Mouse (Mus musculus) megakaryocyte-erythroid progenitor cell, adult 5-6 weeks (primary cell): ENCODE data around the gene Olfr263. TPM values are rescaled to one million over a fixed set of nuclear protein-coding genes. Genes with fewer than 3 reads are reported as not detected.

ENCODE experiments used
- ATAC-seq: replicated peaks from 2 replicates; pipeline ENCODE4 v1.8.0; 2016; ENCODE audit warnings: mild to moderate bottlenecking, inconsistent platforms; ENCODE audit not compliant: severe bottlenecking, poor library complexity, low FRiP score, low TSS enrichment
- total RNA-seq, 2 experiments: library from RNA; stranded (forward) in 1 of 2; stranded (reverse) in 1 of 2; fragments of 200-1000, 215-1000 nt in 1 of 2; fragments of >200 nt in 1 of 2; fragmentation: Nextera tagmentation in 1 of 2; gene quantifications; 2 replicates each; pipeline ENCODE4 v1.2.3; 2014 to 2017

The Olfr263 gene
- total RNA-seq, 2 experiments from 2014 or later, result not detected

DNA sequence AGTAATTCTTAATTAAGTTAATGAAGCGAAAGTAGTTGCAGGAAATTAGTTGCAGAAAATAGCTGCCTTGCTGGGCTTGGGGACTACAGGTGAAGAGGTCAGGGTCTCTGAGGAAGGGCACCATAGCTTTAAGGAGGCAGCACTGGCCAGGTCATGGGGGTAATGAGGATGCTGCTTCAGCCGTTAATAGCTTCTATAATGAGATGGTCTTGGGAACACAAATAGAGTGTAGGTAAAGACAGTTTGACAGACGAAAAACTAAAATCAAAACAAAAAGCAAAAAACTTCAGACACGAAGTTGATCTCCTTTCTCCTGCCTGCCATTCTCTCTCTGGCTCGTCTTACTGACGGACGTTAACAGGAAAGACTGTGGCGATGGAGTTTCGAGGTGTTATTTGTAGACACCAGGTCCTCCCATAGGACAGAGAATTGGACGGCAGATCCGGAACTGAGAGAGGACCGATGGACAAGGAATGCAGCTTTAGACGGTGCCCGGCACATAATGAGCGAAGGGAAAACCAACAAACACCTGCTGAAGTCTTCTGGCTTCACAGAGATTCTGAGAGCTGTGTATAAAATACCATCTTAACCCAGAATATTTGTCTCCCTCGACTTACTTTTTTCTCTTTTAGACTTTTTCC, 39.1 kb downstream of the Olfr263 start:
- ATAC-seq, result no peak

DNA sequence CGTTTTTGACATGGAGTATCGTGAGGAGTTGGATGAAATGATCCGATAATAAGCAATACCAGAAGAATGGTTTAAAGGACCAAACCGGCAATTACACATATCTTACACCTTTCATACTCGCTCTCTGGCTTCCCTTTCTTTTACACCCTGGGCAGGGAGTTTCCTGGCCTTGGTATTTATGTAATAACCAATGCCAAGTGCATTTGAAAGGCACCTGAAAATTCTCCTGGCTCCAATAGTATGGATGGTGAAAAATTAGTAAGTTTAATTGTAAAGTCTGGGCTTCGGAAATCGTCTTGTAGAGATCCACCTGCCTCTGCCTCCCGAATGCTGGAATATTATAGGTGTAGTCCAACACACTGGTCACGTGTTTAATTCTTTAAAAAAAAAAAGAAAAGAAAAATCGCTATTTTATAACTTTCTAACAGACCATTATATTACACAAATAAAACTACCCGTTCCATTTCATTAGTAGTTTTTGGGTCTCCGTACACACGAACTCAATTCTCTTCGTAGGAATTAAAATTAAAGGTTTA, 39.8 kb downstream of the Olfr263 start:
- no peak for ATAC-seq

- ATAC-seq, result peak; percentile 38
Measured at GRCm38 (mm10) chr13:21169657-21170430, 40.4 kb downstream of the Olfr263 start.

GRCm38 (mm10) chr13:21170431-21171155, 41.2 kb downstream of the Olfr263 start:
- ATAC-seq, result no peak

DNA sequence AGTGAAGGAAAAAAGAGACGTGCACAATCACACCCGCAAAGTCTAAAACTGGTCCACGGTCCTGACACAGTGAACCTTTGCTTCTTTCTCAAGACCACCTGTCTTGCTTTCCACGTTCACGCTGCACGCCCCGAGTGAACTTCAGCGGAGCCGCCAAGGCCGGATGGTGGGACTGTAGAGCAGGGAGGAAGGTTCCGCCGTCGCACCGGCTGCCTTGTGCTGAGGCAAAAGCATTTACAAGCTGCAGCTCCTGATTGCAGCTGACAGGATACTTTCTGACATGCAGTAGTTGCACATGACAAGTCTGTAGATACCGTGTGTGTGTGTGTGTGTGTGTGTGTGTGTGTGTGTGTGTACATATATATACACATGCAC, 41.7 kb downstream of the Olfr263 start:
- no peak for ATAC-seq

GRCm38 (mm10) chr13:21171600-21172150, 42.2 kb downstream of the Olfr263 start:
- ATAC-seq, result no peak

DNA sequence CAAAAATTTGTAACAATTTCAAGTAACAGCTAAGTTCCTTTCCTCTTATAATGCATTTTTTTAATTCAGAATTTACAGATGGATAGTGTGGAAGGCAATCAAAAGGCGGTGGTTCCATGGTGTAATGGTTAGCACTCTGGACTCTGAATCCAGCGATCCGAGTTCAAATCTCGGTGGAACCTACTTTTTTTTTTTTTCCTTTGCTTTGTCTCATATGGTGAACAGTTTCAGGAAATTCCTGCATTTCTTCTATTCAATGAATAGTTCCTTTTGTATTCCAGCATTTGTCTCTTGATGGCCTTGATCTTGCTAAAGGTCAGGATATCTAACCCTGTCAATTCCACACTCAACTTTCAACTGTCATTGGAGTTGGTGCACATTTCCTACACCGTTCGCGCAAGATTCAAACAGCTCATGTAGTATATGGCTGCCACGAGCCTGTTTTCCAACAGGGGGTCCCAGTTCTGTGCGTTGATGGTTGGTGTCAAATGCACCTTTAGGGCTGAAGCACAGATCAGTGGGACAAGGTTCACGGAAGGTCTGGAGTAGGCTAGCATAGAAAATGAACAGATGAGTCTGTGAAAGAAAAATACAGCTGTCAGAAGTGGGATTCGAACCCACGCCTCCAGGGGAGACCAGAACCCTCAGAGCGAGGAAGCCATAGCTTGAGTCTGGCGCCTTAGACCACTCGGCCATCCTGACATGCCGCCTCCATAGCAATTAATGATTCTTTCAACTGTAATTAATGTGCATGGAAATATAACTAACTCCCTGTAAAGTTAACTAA, 43.0 kb downstream of the Olfr263 start:
- peak; percentile 47 for ATAC-seq

GRCm38 (mm10) chr13:21173072-21173471, 43.6 kb downstream of the Olfr263 start:
- 0 out of 2 replicates have a peak, but pooled peaks have one; percentile 24 for ATAC-seq

GRCm38 (mm10) chr13:21176733-21177132, 47.3 kb downstream of the Olfr263 start:
- ATAC-seq, result no peak

DNA sequence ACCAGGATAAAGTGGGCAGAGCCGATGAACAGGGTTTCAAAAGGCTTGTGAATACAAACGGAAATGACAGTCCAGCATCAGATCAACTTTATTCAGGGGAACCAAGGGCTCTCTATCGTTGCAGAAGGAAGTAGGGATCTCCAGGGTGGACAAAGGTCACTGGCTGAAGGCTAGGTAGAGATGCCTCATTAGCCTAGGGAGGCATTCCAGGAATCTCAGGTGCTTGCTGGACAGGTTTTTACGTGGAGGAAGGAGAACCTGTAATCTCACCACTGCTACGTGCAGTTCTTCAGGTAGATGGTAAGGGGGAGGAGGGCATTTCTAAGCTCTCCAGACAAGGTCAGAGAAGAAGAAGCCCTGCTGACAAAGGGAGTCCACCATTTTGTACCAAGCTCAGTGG, 48.2 kb downstream of the Olfr263 start:
- no peak for ATAC-seq

DNA sequence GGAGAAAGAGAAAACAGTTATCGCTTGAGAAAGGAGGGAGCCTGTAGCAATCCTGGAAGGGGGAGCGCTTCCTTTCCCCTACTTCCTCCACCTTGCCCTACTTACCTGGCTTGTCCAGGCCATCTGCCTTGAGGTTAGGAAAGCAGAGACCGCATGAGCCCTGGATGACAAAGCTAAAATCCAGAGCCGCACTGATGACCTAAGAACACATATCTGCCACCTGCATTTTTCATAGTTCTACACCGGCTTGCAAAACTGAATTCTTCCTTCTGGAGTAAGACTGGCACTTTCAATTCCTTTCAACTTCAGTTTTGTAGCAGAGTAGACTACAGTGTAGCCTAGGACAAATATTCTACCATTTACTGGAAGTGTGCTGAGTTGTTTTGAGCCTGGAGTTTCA, 48.9 kb downstream of the Olfr263 start:
- ATAC-seq, result no peak

DNA sequence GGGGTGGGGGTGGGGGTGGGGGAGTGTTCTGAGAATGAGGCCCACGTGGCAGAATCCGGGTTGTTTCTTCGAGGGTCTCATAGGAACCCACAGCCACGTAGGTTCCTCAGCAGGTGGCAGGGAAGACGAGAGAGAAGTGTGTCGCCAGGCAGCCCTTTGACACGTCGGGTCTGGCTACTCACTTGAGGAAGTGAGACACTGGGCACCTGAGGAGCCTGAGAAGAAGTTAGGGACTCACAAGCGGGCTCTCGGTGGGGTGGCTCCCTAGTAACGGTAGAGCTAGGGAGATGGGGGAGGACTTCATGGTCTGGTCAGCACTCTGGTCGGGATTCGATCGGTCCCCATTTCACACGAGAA, 49.9 kb downstream of the Olfr263 start, which contains the start of gene Trim27:
Gene Trim27 (plus strand): TSS at position 79 of the 357 bp plus-strand sequence.
- ATAC-seq, result peak; percentile 60

GRCm38 (mm10) chr13:21179724-21180550, 50.5 kb downstream of the Olfr263 start:
- ATAC-seq, result peak; percentile 88

DNA sequence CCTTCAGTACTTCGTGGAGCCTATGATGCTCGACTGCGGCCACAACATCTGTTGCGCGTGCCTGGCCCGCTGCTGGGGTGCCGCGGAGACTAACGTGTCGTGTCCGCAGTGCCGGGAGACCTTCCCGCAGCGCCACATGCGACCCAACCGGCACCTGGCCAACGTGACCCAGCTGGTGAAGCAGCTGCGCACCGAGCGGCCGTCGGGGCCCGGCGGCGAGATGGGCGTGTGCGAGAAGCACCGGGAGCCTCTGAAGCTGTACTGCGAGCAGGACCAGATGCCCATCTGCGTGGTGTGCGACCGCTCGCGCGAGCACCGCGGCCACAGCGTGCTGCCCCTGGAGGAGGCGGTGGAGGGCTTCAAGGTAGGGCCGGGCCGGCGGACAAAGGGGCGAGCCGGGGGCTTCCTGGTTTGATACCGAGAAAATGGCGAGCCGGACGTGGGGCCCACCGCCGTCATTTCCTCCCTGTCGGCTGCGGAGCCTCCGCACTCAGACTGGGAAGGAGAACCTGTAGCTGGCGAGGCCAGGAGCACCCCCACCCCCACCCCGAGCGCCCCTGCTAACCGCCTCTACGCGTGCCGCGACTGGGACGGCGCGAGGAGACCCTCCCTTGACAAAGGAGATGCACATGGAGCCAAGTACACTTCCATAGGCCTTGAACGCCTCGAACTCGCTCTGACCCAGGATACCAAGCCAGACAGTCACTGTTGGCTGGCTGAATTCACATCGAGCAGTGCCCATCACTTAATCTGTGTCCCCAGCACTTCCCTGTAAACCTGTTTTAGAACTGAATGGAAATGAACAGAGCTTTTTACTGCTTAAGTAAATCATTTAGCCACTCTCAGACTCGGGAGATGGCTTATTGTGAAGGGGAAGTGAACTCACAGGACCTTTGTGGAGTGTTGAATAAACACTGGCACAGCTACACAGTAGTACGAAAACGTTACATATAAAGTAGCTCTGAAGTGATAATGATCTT, 51.4 kb downstream of the Olfr263 start:
- ATAC-seq, result peak; percentile 35

DNA sequence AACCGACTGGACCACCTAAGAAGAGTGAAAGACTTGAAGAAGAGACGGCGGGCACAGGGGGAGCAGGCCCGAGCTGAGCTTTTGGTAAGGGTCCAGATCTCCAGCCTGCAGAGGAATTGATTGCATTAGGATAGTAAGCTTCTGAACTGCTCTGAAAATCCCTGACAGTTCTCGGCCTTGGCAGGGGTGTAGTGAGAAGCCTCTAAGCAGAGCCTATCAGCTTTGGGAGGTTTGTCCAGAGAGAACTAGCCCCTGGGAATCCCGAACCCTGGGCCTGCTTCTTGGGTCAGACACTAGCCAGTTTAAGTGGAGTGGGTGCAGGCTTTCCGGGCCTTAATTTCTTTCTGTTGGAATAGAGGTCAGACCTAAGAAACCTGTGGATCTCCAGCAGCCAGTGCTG, 52.6 kb downstream of the Olfr263 start:
- no peak for ATAC-seq

- no peak for ATAC-seq
Measured at GRCm38 (mm10) chr13:21183066-21183465, 53.6 kb downstream of the Olfr263 start.

DNA sequence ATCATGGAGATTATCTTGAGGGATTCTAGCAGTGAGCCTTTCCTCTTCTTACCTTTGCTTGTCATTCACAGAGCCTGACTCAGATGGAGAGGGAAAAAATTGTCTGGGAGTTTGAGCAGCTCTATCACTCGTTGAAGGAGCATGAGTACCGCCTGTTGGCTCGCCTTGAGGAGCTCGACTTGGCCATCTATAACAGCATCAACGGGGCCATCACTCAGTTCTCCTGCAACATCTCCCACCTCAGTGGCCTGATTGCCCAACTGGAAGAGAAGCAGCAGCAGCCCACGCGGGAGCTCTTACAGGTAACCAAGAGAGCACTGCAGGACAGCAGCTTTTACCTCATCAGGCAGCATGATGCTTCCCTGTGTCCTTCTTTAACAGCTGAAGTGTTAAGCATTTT, 54.2 kb downstream of the Olfr263 start:
- ATAC-seq, result no peak
